Mouse (Mus musculus) CH12.LX (cell line): Measurements from ENCODE around the gene Fam228b.

Experiments
- CTCF ChIP-seq, 2 experiments: IDR thresholded peaks in 1 of 2; conservative IDR thresholded peaks in 1 of 2; 2 replicates each; pipeline ENCODE4 v1.5.1; 2011 to 2012; ENCODE audit warnings: low read depth in 2 of 2, low read length in 2 of 2, improper control_type of control experiment in 1 of 2, inconsistent platforms in 1 of 2, mild to moderate bottlenecking in 1 of 2, moderate library complexity in 1 of 2
- HCFC1 ChIP-seq: IDR thresholded peaks from 2 replicates; pipeline ENCODE4 v1.6.1; 2012; ENCODE audit warnings: low read depth, mild to moderate bottlenecking, inconsistent platforms, low read length, improper control_type of control experiment
- IRF4 ChIP-seq: IDR thresholded peaks from 2 replicates; pipeline ENCODE4 v1.6.1; 2014; ENCODE audit warnings: low read depth, mild to moderate bottlenecking, inconsistent platforms, low read length, improper control_type of control experiment
- JUN ChIP-seq: IDR thresholded peaks from 2 replicates; pipeline ENCODE4 v1.6.1; 2011; ENCODE audit warnings: low read depth, mild to moderate bottlenecking, low read length, improper control_type of control experiment, moderate library complexity; ENCODE audit not compliant: insufficient read depth
- MAX ChIP-seq: IDR thresholded peaks from 2 replicates; pipeline ENCODE4 v1.6.1; 2011; ENCODE audit warnings: low read length, improper control_type of control experiment
- MXI1 ChIP-seq: IDR thresholded peaks from 2 replicates; pipeline ENCODE4 v1.6.1; 2011; ENCODE audit warnings: mild to moderate bottlenecking, low read depth, low read length, improper control_type of control experiment
- NELFE ChIP-seq: IDR thresholded peaks from 2 replicates; pipeline ENCODE4 v1.6.1; 2011; ENCODE audit warnings: low read depth, low read length, improper control_type of control experiment
- POLR2A ChIP-seq: IDR thresholded peaks from 2 replicates; pipeline ENCODE4 v1.6.1; 2011; ENCODE audit warnings: low read depth, mild to moderate bottlenecking, improper control_type of control experiment, low read length
- SIN3A ChIP-seq: IDR thresholded peaks from 2 replicates; pipeline ENCODE4 v1.6.1; 2012; ENCODE audit warnings: low read length, improper control_type of control experiment, inconsistent platforms
- UBTF ChIP-seq: IDR thresholded peaks from 2 replicates; pipeline ENCODE4 v1.6.1; 2012; ENCODE audit warnings: low read depth, mild to moderate bottlenecking, inconsistent platforms, low read length, improper control_type of control experiment, moderate library complexity
- USF1 ChIP-seq: IDR thresholded peaks from 2 replicates; pipeline ENCODE4 v1.6.1; 2014; ENCODE audit warnings: low read depth, mild to moderate bottlenecking, inconsistent platforms, low read length, improper control_type of control experiment
- USF2 ChIP-seq: conservative IDR thresholded peaks from 2 replicates; pipeline ENCODE4 v1.6.1; 2011; ENCODE audit warnings: low read depth, low read length, improper control_type of control experiment
- ZMIZ1 ChIP-seq: IDR thresholded peaks from 2 replicates; pipeline ENCODE4 v1.6.1; 2012; ENCODE audit warnings: low read depth, mild to moderate bottlenecking, inconsistent platforms, low read length, improper control_type of control experiment

DNA sequence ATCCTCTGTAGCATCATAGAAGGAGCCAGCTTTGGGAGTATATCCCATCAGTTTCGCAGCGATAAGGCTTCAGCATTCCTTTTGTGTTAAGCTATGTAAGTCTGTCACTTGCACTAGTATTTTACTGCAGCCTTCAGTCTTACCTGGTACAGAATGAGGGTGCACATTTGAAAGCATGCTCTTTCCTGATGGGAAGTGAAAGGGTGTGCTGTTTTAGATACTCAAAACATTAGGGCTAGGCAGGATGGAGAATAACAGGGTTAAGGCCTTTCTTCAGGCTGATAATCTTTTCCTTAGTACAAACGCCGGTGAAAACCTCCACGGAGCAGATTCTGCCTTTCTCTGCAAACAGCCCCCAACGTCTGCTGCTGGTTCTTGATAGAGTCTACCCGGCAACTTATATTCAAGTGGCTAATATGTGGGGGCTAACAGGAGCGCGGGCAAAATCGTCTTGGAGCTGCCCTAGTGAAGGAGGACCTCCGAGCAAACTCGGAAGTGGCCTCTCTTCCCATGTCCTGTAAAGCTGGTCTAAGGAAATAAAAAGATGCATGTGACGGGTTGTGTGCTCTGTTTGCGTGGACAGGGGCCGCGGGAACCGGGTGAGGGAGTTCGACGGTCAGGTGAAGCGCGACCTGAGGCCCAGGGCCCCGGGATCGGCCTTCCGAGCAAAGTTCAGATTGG, 47.8 kb upstream of the Fam228b start:
- TF ChIP-seq IRF4 (no peak), CTCF (conservative IDR thresholded peaks at IDR 0.05 in 1 of 2, IDR thresholded peaks at IDR 0.05 in 1 of 2; ENCODE audit: low read depth in 2 of 2, low read length in 2 of 2) (no peak), JUN (no peak), ZMIZ1 (no peak), UBTF (no peak), POLR2A (no peak), MXI1 (no peak), SIN3A (peak; percentile 17; the same call in 1 of the 2 replicates), NELFE (no peak), USF1 (no peak), HCFC1 (no peak), USF2 (no peak), MAX (peak; percentile 52; the same call in 1 of the 2 replicates)
